Mouse (Mus musculus) olfactory bulb, adult 2 months (tissue): Measurements from ENCODE around the gene Otub1.

Source experiments
- CTCF ChIP-seq: fragments of 200-500 bp; IDR thresholded peaks from 2 replicates; pipeline ENCODE4 v1.5.1; 2012; ENCODE audit warnings: low read depth, mild to moderate bottlenecking, low read length, moderate library complexity; ENCODE audit not compliant: insufficient read depth
- POLR2A ChIP-seq: fragments of 200-500 bp; IDR thresholded peaks from 2 replicates; pipeline ENCODE4 v1.6.1; 2012; ENCODE audit warnings: mild to moderate bottlenecking, low read depth, low read length, moderate library complexity; ENCODE audit not compliant: insufficient read depth

- TF ChIP-seq CTCF, result no peak
- no peak for TF ChIP-seq POLR2A
Measured at GRCm38 (mm10) chr19:7148541-7149085, 57.5 kb downstream of the Otub1 start.
